Mouse (Mus musculus) liver, postnatal 0 days (tissue): Measurements from ENCODE around the gene Spint1.

Source experiments
- CTCF ChIP-seq: sonication (generic); IDR thresholded peaks from 2 replicates; pipeline ENCODE4 v1.5.1; 2016; ENCODE audit warnings: antibody characterized with exemption, low read depth
- EP300 ChIP-seq: IDR thresholded peaks from 2 replicates; pipeline ENCODE4 v1.6.1; 2016; ENCODE audit warnings: antibody characterized with exemption, low read depth, mild to moderate bottlenecking

- TF ChIP-seq CTCF (no peak), EP300 (no peak)
Observed at GRCm38 (mm10) chr2:119196316-119197108, 40.6 kb upstream of the Spint1 start.
